Mouse (Mus musculus) hindbrain, embryonic 14.5 days (tissue): Measurements from ENCODE around the gene Btbd8. TPM values are rescaled to one million over a fixed set of nuclear protein-coding genes. Genes with fewer than 3 reads are reported as not detected.
A peak's percentile ranks its signal among the peaks of the same experiment; 100 is the strongest.

Experiments
- ATAC-seq: fragments of 200-750 bp; cut with Nextera tagmentation; 2 replicates; pipeline ENCODE4 v1.8.0; 2017; ENCODE audit warnings: moderate number of reproducible peaks, mild to moderate bottlenecking, moderate TSS enrichment, moderate library complexity; ENCODE audit not compliant: low FRiP score
- DNase-seq: peaks from one replicate; pipeline ENCODE4 v3.0.0-alpha.2; 2015; ENCODE audit warnings: low spot score
- H3K27ac ChIP-seq: fragments of 300-500 bp; sonication (generic); 2 replicates; pipeline ENCODE4 v1.5.1; 2014; ENCODE audit warnings: mild to moderate bottlenecking, moderate library complexity
- H3K27me3 ChIP-seq: fragments of 300-500 bp; sonication (generic); 2 replicates; pipeline ENCODE4 v1.6.1; 2014; ENCODE audit warnings: mild to moderate bottlenecking, low read length, mixed read lengths; ENCODE audit not compliant: control insufficient read depth, insufficient read depth
- H3K36me3 ChIP-seq: fragments of 300-500 bp; sonication (generic); replicated peaks from 2 replicates; pipeline ENCODE4 v1.6.1; 2014; ENCODE audit not compliant: control insufficient read depth, insufficient read depth
- H3K4me1 ChIP-seq: fragments of 300-500 bp; sonication (generic); replicated peaks from 2 replicates; pipeline ENCODE4 v1.6.1; 2014; ENCODE audit warnings: antibody characterized with exemption, low read length, mixed read lengths; ENCODE audit not compliant: control insufficient read depth, insufficient read depth
- H3K4me2 ChIP-seq: fragments of 300-500 bp; sonication (generic); replicated peaks from 2 replicates; pipeline ENCODE4 v1.6.1; 2014; ENCODE audit warnings: mild to moderate bottlenecking, moderate library complexity
- H3K4me3 ChIP-seq: fragments of 300-500 bp; sonication (generic); replicated peaks from 2 replicates; pipeline ENCODE4 v1.5.1; 2014; ENCODE audit warnings: mild to moderate bottlenecking, low read length
- H3K9ac ChIP-seq: fragments of 300-500 bp; sonication (generic); 2 replicates; pipeline ENCODE4 v1.6.1; 2014
- H3K9me3 ChIP-seq: fragments of 300-500 bp; sonication (generic); 2 replicates; pipeline ENCODE4 v1.6.1; 2016; ENCODE audit warnings: low read length; ENCODE audit not compliant: control insufficient read depth
- WGBS: fragments of 180-500 bp; shearing (Covaris S2); extraction: QIAGEN DNeasy Blood & Tissue Kit; methylation state at CpG from one replicate; pipeline ENCODE4 v1.1.7; 2014; 5-methylcytosine and 5-hydroxymethylcytosine counted together
- polyA plus RNA-seq: library from polyadenylated mRNA; unstranded; fragments of >200 nt; fragmentation: Nextera tagmentation; extraction: Ambion mirVana; gene quantifications from 2 replicates; pipeline ENCODE4 v1.2.1, GENCODE M21; 2014

The Btbd8 gene
- polyA plus RNA-seq, 1 experiment from 2014 or later: 17.9 TPM

- no peak for ATAC-seq
- Histone ChIP-seq H3K27ac (no peak overlapping the region), H3K9me3 (no peaks in the 10 kb centered on the region), H3K36me3 (no peaks in the 10 kb centered on the region; the same call in 1 of the 2 replicates), H3K4me3 (no peak overlapping the region), H3K9ac (no peak overlapping the region), H3K27me3 (no peaks in the 10 kb centered on the region), H3K4me2 (no peak overlapping the region), H3K4me1 (no peaks in the 10 kb centered on the region)
- DNase-seq: no peak
- 78% methylated on average over 10 of the region's 10 CpGs for WGBS
Observed at GRCm38 (mm10) chr5:107470600-107471329, 33.0 kb downstream of the Btbd8 start.

- Histone ChIP-seq H3K36me3 (no peaks in the 10 kb centered on the region), H3K27ac (no peak overlapping the region), H3K9ac (no peak overlapping the region), H3K27me3 (no peaks in the 10 kb centered on the region), H3K9me3 (no peaks in the 10 kb centered on the region), H3K4me3 (no peak overlapping the region), H3K4me1 (no peaks in the 10 kb centered on the region), H3K4me2 (no peak overlapping the region)
- 90% methylated on average over 2 of the region's 2 CpGs for WGBS
- ATAC-seq (no peak), DNase-seq (no peak)
Observed at GRCm38 (mm10) chr5:107480194-107480593, 42.4 kb downstream of the Btbd8 start.

GRCm38 (mm10) chr5:107488996-107489395 lies 51.2 kb downstream of the Btbd8 start:
- Histone ChIP-seq H3K4me3 (no peak overlapping the region), H3K27ac (no peak overlapping the region), H3K4me1 (no peaks in the 10 kb centered on the region), H3K27me3 (no peaks in the 10 kb centered on the region), H3K4me2 (no peak overlapping the region), H3K9me3 (no peaks in the 10 kb centered on the region), H3K9ac (no peak overlapping the region), H3K36me3 (no peaks in the 10 kb centered on the region)
- WGBS: 76% methylated on average over 4 of the region's 4 CpGs
- no peak for ATAC-seq
- no peak for DNase-seq

- Histone ChIP-seq H3K9ac (no peak overlapping the region), H3K27me3 (no peaks in the 10 kb centered on the region), H3K27ac (no peak overlapping the region), H3K4me2 (no peak overlapping the region), H3K36me3 (no peaks in the 10 kb centered on the region), H3K4me3 (no peak overlapping the region), H3K4me1 (no peaks in the 10 kb centered on the region), H3K9me3 (no peaks in the 10 kb centered on the region)
- ATAC-seq: no peak
- WGBS: 81% methylated on average over 9 of the region's 9 CpGs
- no peak for DNase-seq
Observed at GRCm38 (mm10) chr5:107491036-107491435, 53.2 kb downstream of the Btbd8 start.

- H3K27ac ChIP-seq: no peak overlapping the region
- no peaks in the 10 kb centered on the region for H3K36me3 ChIP-seq
- no peak for ATAC-seq
- H3K9ac ChIP-seq: no peak overlapping the region
- H3K9me3 ChIP-seq: no peaks in the 10 kb centered on the region
- H3K4me2 ChIP-seq: no peak overlapping the region
- WGBS: 87% methylated on average over 2 of the region's 2 CpGs
- no peaks in the 10 kb centered on the region for H3K4me1 ChIP-seq
- no peaks in the 10 kb centered on the region for H3K27me3 ChIP-seq
- H3K4me3 ChIP-seq: no peak overlapping the region
- no peak for DNase-seq
Observed at GRCm38 (mm10) chr5:107492471-107492870, 54.7 kb downstream of the Btbd8 start.

- Histone ChIP-seq H3K9ac (no peak overlapping the region), H3K4me2 (no peak overlapping the region), H3K9me3 (no peaks in the 10 kb centered on the region), H3K4me3 (no peak overlapping the region), H3K36me3 (no peaks in the 10 kb centered on the region), H3K27me3 (no peaks in the 10 kb centered on the region), H3K4me1 (peaks cover 9% of the 10 kb centered on the region), H3K27ac (no peak overlapping the region)
- 95% methylated on average over 5 of the region's 5 CpGs for WGBS
- ATAC-seq (no peak), DNase-seq (no peak)
Observed at GRCm38 (mm10) chr5:107494759-107495158, 57.0 kb downstream of the Btbd8 start.

GRCm38 (mm10) chr5:107496047-107496446 lies 58.2 kb downstream of the Btbd8 start:
- DNase-seq (no peak), ATAC-seq (no peak)
- Histone ChIP-seq H3K9ac (no peak overlapping the region), H3K9me3 (no peaks in the 10 kb centered on the region), H3K36me3 (0 out of 2 replicates have a peak, but pooled peaks cover 3% of the 10 kb centered on the region), H3K4me2 (no peak overlapping the region), H3K27me3 (no peaks in the 10 kb centered on the region), H3K4me3 (no peak overlapping the region), H3K27ac (no peak overlapping the region), H3K4me1 (peaks cover 15% of the 10 kb centered on the region)
- WGBS: 91% methylated on average over 2 of the region's 2 CpGs

GRCm38 (mm10) chr5:107497519-107498501 lies 60.0 kb downstream of the Btbd8 start:
- peaks cover 15% of the 10 kb centered on the region for H3K4me1 ChIP-seq
- peak overlapping the region; percentile 82 for H3K27ac ChIP-seq
- H3K4me3 ChIP-seq: peak overlapping the region; percentile 24
- H3K9me3 ChIP-seq: no peaks in the 10 kb centered on the region
- peak overlapping the region; percentile 49 for H3K4me2 ChIP-seq
- peak overlapping the region; percentile 48 for H3K9ac ChIP-seq
- 0 out of 2 replicates have a peak, but pooled peaks cover 8% of the 10 kb centered on the region for H3K36me3 ChIP-seq
- DNase-seq (peak; percentile 82), ATAC-seq (peak; percentile 97)
- 31% methylated on average over 10 of the region's 10 CpGs for WGBS
- H3K27me3 ChIP-seq: no peaks in the 10 kb centered on the region

- ATAC-seq (no peak), DNase-seq (no peak)
- peak overlapping the region; percentile 24 for H3K4me3 ChIP-seq
- H3K9ac ChIP-seq: peak overlapping the region; percentile 48
- no peaks in the 10 kb centered on the region for H3K27me3 ChIP-seq
- peak overlapping the region; percentile 49 for H3K4me2 ChIP-seq
- H3K27ac ChIP-seq: peak overlapping the region; percentile 82; the same call in 1 of the 2 replicates
- H3K36me3 ChIP-seq: peaks cover 15% of the 10 kb centered on the region
- H3K4me1 ChIP-seq: peaks cover 15% of the 10 kb centered on the region
- H3K9me3 ChIP-seq: no peaks in the 10 kb centered on the region
- 50% methylated on average over 5 of the region's 5 CpGs for WGBS
Observed at GRCm38 (mm10) chr5:107498806-107499310, 61.1 kb downstream of the Btbd8 start.
